Comparison of ENCODE assay signal across 16 mouse cellular contexts in the genomic region with DNA sequence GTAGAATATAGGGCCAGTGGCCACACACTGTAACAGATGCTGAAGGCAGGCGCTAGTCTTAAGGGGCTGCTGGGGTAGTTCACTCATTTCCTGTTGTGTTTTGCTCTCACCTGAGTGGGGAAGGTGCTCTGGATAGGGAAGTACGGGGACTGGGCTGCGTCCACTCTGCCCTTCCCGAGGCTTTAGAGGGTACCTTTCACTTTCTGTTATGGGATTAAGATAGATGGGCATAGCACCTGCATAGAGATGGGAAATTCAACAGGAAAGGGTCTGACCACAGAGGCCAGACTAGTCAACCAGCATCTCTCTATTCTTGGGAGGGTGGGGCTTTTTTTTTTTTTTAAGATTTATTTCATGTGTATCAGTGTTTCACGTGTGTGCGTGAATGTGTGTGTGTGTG. TPM values are rescaled to one million over a fixed set of nuclear protein-coding genes. Genes with fewer than 3 reads are reported as not detected.
DNase-seq lines count a peak whose midpoint lies in the region; ATAC-seq and TF ChIP-seq lines count a peak whose summit lies in the region.
"Had no signal": no experiment of that assay in that cellular context is flagged by ENCODE, and none has a peak within 500 bp of the region (broad histone marks: within the 10 kb centered on the region; RNA-seq: fewer than 3 reads in every experiment).

No protein-coding gene starts in this region.

- H3K4me1 ChIP-seq in kidney, adult 2 months (ENCODE audit: control insufficient read depth, insufficient read depth, low read length): peaks cover 51% of the 10 kb centered on the region
- peaks cover 57% of the 10 kb centered on the region for H3K4me1 ChIP-seq in kidney, embryonic 16.5 days (ENCODE audit: insufficient read depth, low read length)

- H3K9me3 ChIP-seq in kidney, embryonic 16.5 days (ENCODE audit: low read length): no peaks in the 10 kb centered on the region
- H3K9me3 ChIP-seq: limb, embryonic 13.5 days had no signal

- H3K4me2 ChIP-seq in kidney, embryonic 16.5 days (replicated peaks; ENCODE audit: low read depth, low read length): no peak overlapping the region
- H3K4me2 ChIP-seq: heart, embryonic 11.5 days had no signal

- intact Hi-C loops in left cerebral cortex, adult 2 months (cut with DNase I): no loop called here
- intact Hi-C loops in left cerebral cortex, postnatal 36 days (cut with DNase I): no loop called here

- 0 out of 2 replicates have a peak overlapping the region, but pooled peaks have one; percentile 35 for H3K27ac ChIP-seq in kidney, adult 2 months (ENCODE audit: insufficient read depth, low read depth, low read length)
- no peak overlapping the region for H3K27ac ChIP-seq in kidney, embryonic 16.5 days (ENCODE audit: low read length)
- no peak overlapping the region; the same call in 1 of the 2 replicates for H3K27ac ChIP-seq in left cerebral cortex, adult 2 months
- H3K27ac ChIP-seq: macrophage had no signal

- WGBS in kidney, adult 2 months: 62% methylated on average over 6 of the region's 6 CpGs
- WGBS in kidney, embryonic 16.5 days: 76% methylated on average over 6 of the region's 6 CpGs

- no peak overlapping the region for H3K9ac ChIP-seq in kidney, embryonic 16.5 days (replicated peaks; ENCODE audit: low read length)
- H3K9ac ChIP-seq: limb, embryonic 13.5 days; liver, postnatal 0 days had no signal

- no peak for TF ChIP-seq POLR2A in kidney, adult 2 months (IDR thresholded peaks at IDR 0.05; ENCODE audit: low read depth, low read length)

- no peak for ATAC-seq in kidney, embryonic 16.5 days (ENCODE audit: low FRiP score, low TSS enrichment)
- peak; percentile 67 for ATAC-seq in CD4-positive, CD25-positive, alpha-beta regulatory T cell, adult 4 months
- ATAC-seq in megakaryocyte, adult 5-6 weeks (ENCODE audit: poor library complexity, severe bottlenecking): peak; percentile 70
- ATAC-seq: liver, postnatal 0 days had no signal

- DNase-seq in kidney, adult 2 months: no peak
- DNase-seq in A20 (ENCODE audit: low read depth, low spot score): peak; percentile 56
- DNase-seq in adrenal gland, postnatal 10 days: no peak
- no peak for DNase-seq in left cerebral cortex, adult 2 months (ENCODE audit: extremely low spot score in 1 of 2, low spot score in 2 of 2)
- no peak for DNase-seq in left cerebral cortex, postnatal 36 days (ENCODE audit: low spot score in 2 of 2)
- DNase-seq: gastrocnemius, postnatal 10 days; heart, postnatal 4 days; kidney, adult 18-20 months; liver, postnatal 0 days; spleen, adult 18-20 months had no signal

- no peaks in the 10 kb centered on the region for H3K36me3 ChIP-seq in kidney, adult 2 months (ENCODE audit: control insufficient read depth, insufficient read depth, low read length)
- H3K36me3 ChIP-seq in kidney, embryonic 16.5 days (ENCODE audit: insufficient read depth, low read length): no peaks in the 10 kb centered on the region
- H3K36me3 ChIP-seq: limb, embryonic 13.5 days had no signal

- H3K4me3 ChIP-seq in kidney, adult 2 months (ENCODE audit: insufficient read depth, low read depth, low read length): no peak overlapping the region
- H3K4me3 ChIP-seq in kidney, embryonic 16.5 days (ENCODE audit: low read length): no peak overlapping the region
- no peak overlapping the region for H3K4me3 ChIP-seq in left cerebral cortex, adult 2 months
- H3K4me3 ChIP-seq: limb, embryonic 13.5 days had no signal

- no peaks in the 10 kb centered on the region for H3K27me3 ChIP-seq in kidney, adult 2 months (replicated peaks; ENCODE audit: control insufficient read depth, insufficient read depth, low read length)
- no peaks in the 10 kb centered on the region for H3K27me3 ChIP-seq in kidney, embryonic 16.5 days (ENCODE audit: insufficient read depth, low read length)
- H3K27me3 ChIP-seq: limb, embryonic 13.5 days had no signal

- no peak for TF ChIP-seq CTCF in kidney, adult 2 months (conservative IDR thresholded peaks at IDR 0.05; ENCODE audit: insufficient read depth, insufficient read length, low read depth, low read length)
- no peak for TF ChIP-seq CTCF in left cerebral cortex, adult 2 months (IDR thresholded peaks at IDR 0.05)

RNA-seq across cellular contexts. Expression of gene Dyrk1a, which starts 19.2 kb away (rescaled TPM):
- polyA plus RNA-seq in kidney, adult 2 months (2012; rRNA removed): 25.5 and 27.2 TPM in 2 replicates
- polyA plus RNA-seq in kidney, embryonic 16.5 days (2015; fragmentation: Nextera tagmentation; extraction: Ambion mirVana): 8.3 and 10.3 TPM in 2 replicates
- 10 to 100 TPM; 24.2 to 26.6 TPM for polyA plus RNA-seq in CD4-positive, CD25-positive, alpha-beta regulatory T cell, adult 4 months (2017; shearing (Covaris generic))
- total RNA-seq in megakaryocyte, adult 5-6 weeks (2015): 65.9 and 67.4 TPM in 2 replicates
- 62.2 and 66.8 TPM in 2 replicates for total RNA-seq in megakaryocyte, adult 5-6 weeks (2017)
- 10 to 100 TPM; 59.7 to 62.7 TPM for total RNA-seq in adrenal gland, postnatal 10 days (2021)
- 10 to 100 TPM; 89.7 to 94.6 TPM for total RNA-seq in left cerebral cortex, adult 2 months (2021)
- 10 to 100 TPM; 92.3 to 97.4 TPM for total RNA-seq in left cerebral cortex, postnatal 36 days (2021)
